Mouse (Mus musculus) embryonic facial prominence, embryonic 10.5 days (tissue): ENCODE measurements around the gene Alpi. TPM values are rescaled to one million over a fixed set of nuclear protein-coding genes. Genes with fewer than 3 reads are reported as not detected.

ENCODE experiments used
- DNase-seq: peaks from one replicate; pipeline ENCODE4 v3.0.0-alpha.2; 2017; ENCODE audit warnings: low spot score
- H3K27ac ChIP-seq: fragments of 300-500 bp; sonication (generic); replicated peaks from 2 replicates; pipeline ENCODE4 v1.5.1; 2016; ENCODE audit warnings: mild to moderate bottlenecking
- H3K27me3 ChIP-seq: fragments of 300-500 bp; sonication (generic); replicated peaks from 2 replicates; pipeline ENCODE4 v1.6.1; 2016; ENCODE audit warnings: low read depth, mild to moderate bottlenecking; ENCODE audit not compliant: poor library complexity, severe bottlenecking
- H3K36me3 ChIP-seq: fragments of 300-500 bp; sonication (generic); replicated peaks from 2 replicates; pipeline ENCODE4 v1.6.1; 2016; ENCODE audit warnings: mild to moderate bottlenecking, moderate library complexity
- H3K4me1 ChIP-seq: fragments of 300-500 bp; sonication (generic); 2 replicates; pipeline ENCODE4 v1.6.1; 2016
- H3K4me3 ChIP-seq: fragments of 300-500 bp; sonication (generic); 2 replicates; pipeline ENCODE4 v1.5.1; 2016; ENCODE audit warnings: mild to moderate bottlenecking, moderate library complexity
- H3K9me3 ChIP-seq: fragments of 300-500 bp; sonication (generic); 2 replicates; pipeline ENCODE4 v1.6.1; 2016; ENCODE audit warnings: mild to moderate bottlenecking
- WGBS: fragments of 180-500 bp; shearing (Covaris S2); methylation state at CpG from one replicate; pipeline ENCODE4 v1.1.7; 2016; 5-methylcytosine and 5-hydroxymethylcytosine counted together
- polyA plus RNA-seq: library from polyadenylated mRNA; unstranded; fragments of >200 nt; fragmentation: Nextera tagmentation; extraction: Ambion mirVana; gene quantifications from 2 replicates; pipeline ENCODE4 v1.2.1, GENCODE M21; 2016

Gene Alpi
- polyA plus RNA-seq, result not detected in 2 replicates

- DNase-seq, result no peak
Observed at GRCm38 (mm10) chr1:87101411-87101810, at the start of gene Alpi. TSS of gene Alpi (minus strand) at chr1:87101606.

GRCm38 (mm10) chr1:87149422-87149821, 48.0 kb upstream of the Alpi start:
- H3K4me3 ChIP-seq, result peak overlapping the region; percentile 21
- H3K9me3 ChIP-seq, result no peaks in the 10 kb centered on the region
- peaks cover 20% of the 10 kb centered on the region for H3K4me1 ChIP-seq
- peaks cover 70% of the 10 kb centered on the region for H3K27me3 ChIP-seq
- DNase-seq, result peak; percentile 52
- WGBS, result 23% methylated on average over 13 of the region's 13 CpGs
- no peak overlapping the region for H3K27ac ChIP-seq
- H3K36me3 ChIP-seq, result no peaks in the 10 kb centered on the region

More at GRCm38 (mm10) chr1:87101411-87101810, at the start of gene Alpi:
- WGBS, result 89% methylated on average over 1 of the region's 1 CpGs
- Histone ChIP-seq H3K36me3 (no peaks in the 10 kb centered on the region), H3K4me3 (no peak within 1 kb of the TSS), H3K4me1 (peaks cover 6% of the 10 kb centered on the region), H3K9me3 (no peaks in the 10 kb centered on the region), H3K27ac (no peak within 1 kb of the TSS), H3K27me3 (peaks cover 40% of the 10 kb centered on the region)

- H3K36me3 ChIP-seq, result no peaks in the 10 kb centered on the region
- no peak overlapping the region for H3K4me3 ChIP-seq
- peaks cover 7% of the 10 kb centered on the region; the same call in 1 of the 2 replicates for H3K27me3 ChIP-seq
- H3K27ac ChIP-seq, result no peak overlapping the region
- no peak for DNase-seq
- 84% methylated on average over 10 of the region's 10 CpGs for WGBS
- H3K9me3 ChIP-seq, result no peaks in the 10 kb centered on the region
- no peaks in the 10 kb centered on the region for H3K4me1 ChIP-seq
Observed at GRCm38 (mm10) chr1:87143141-87143540, 41.7 kb upstream of the Alpi start.

GRCm38 (mm10) chr1:87142456-87142855, 41.0 kb upstream of the Alpi start:
- DNase-seq, result no peak
- H3K27me3 ChIP-seq, result peaks cover under 1% of the 10 kb centered on the region; the same call in 1 of the 2 replicates
- no peaks in the 10 kb centered on the region for H3K4me1 ChIP-seq
- WGBS, result 83% methylated on average over 9 of the region's 9 CpGs
- no peaks in the 10 kb centered on the region for H3K9me3 ChIP-seq
- no peak overlapping the region for H3K4me3 ChIP-seq
- no peaks in the 10 kb centered on the region for H3K36me3 ChIP-seq
- no peak overlapping the region for H3K27ac ChIP-seq

GRCm38 (mm10) chr1:87141550-87141949, 40.1 kb upstream of the Alpi start:
- WGBS, result 77% methylated on average over 4 of the region's 4 CpGs
- H3K4me1 ChIP-seq, result no peaks in the 10 kb centered on the region

GRCm38 (mm10) chr1:87131803-87132202, 30.4 kb upstream of the Alpi start:
- no peaks in the 10 kb centered on the region for H3K9me3 ChIP-seq
- peaks cover 8% of the 10 kb centered on the region; the same call in 1 of the 2 replicates for H3K4me1 ChIP-seq
- WGBS, result 86% methylated on average over 4 of the region's 4 CpGs
- H3K4me3 ChIP-seq, result no peak overlapping the region
- peaks cover 32% of the 10 kb centered on the region for H3K27me3 ChIP-seq
- H3K27ac ChIP-seq, result no peak overlapping the region
- no peaks in the 10 kb centered on the region for H3K36me3 ChIP-seq
- no peak for DNase-seq

More at GRCm38 (mm10) chr1:87141550-87141949, 40.1 kb upstream of the Alpi start:
- Histone ChIP-seq H3K4me3 (no peak overlapping the region), H3K36me3 (no peaks in the 10 kb centered on the region), H3K9me3 (no peaks in the 10 kb centered on the region), H3K27me3 (no peaks in the 10 kb centered on the region; the same call in 1 of the 2 replicates), H3K27ac (no peak overlapping the region)
- no peak for DNase-seq

- peak; percentile 16 for DNase-seq
- 5% methylated on average over 43 of the region's 43 CpGs for WGBS
- peak overlapping the region; percentile 39 for H3K4me3 ChIP-seq
Observed at GRCm38 (mm10) chr1:87127206-87128030, 26.0 kb upstream of the Alpi start.

GRCm38 (mm10) chr1:87124673-87125072, 23.3 kb upstream of the Alpi start, which contains the start of gene Akp3:
TSS of gene Akp3 (plus strand) at chr1:87124973.
- H3K27me3 ChIP-seq, result peaks cover 56% of the 10 kb centered on the region
- H3K36me3 ChIP-seq, result no peaks in the 10 kb centered on the region
- 78% methylated on average over 6 of the region's 6 CpGs for WGBS
- no peaks in the 10 kb centered on the region for H3K9me3 ChIP-seq
- DNase-seq, result no peak
- H3K4me1 ChIP-seq, result peaks cover 11% of the 10 kb centered on the region; the same call in 1 of the 2 replicates
- no peak within 1 kb of the TSS for H3K4me3 ChIP-seq
- no peak within 1 kb of the TSS for H3K27ac ChIP-seq

More at GRCm38 (mm10) chr1:87127206-87128030, 26.0 kb upstream of the Alpi start:
- H3K9me3 ChIP-seq, result no peaks in the 10 kb centered on the region
- H3K27me3 ChIP-seq, result peaks cover 60% of the 10 kb centered on the region
- H3K4me1 ChIP-seq, result peaks cover 10% of the 10 kb centered on the region; the same call in 1 of the 2 replicates
- H3K27ac ChIP-seq, result no peak overlapping the region
- no peaks in the 10 kb centered on the region for H3K36me3 ChIP-seq

GRCm38 (mm10) chr1:87114784-87115183, 13.4 kb upstream of the Alpi start:
- no peak overlapping the region for H3K4me3 ChIP-seq
- no peak overlapping the region for H3K27ac ChIP-seq
- H3K4me1 ChIP-seq, result no peaks in the 10 kb centered on the region
- no peaks in the 10 kb centered on the region for H3K36me3 ChIP-seq
- 79% methylated on average over 1 of the region's 1 CpGs for WGBS
- no peaks in the 10 kb centered on the region for H3K9me3 ChIP-seq
- no peak for DNase-seq
- no peaks in the 10 kb centered on the region for H3K27me3 ChIP-seq

- no peaks in the 10 kb centered on the region for H3K4me1 ChIP-seq
- WGBS, result 34% methylated on average over 9 of the region's 9 CpGs
- H3K36me3 ChIP-seq, result no peaks in the 10 kb centered on the region
- no peak overlapping the region for H3K27ac ChIP-seq
- no peaks in the 10 kb centered on the region for H3K9me3 ChIP-seq
- DNase-seq, result peak; percentile 52
- H3K4me3 ChIP-seq, result no peak overlapping the region
- no peaks in the 10 kb centered on the region for H3K27me3 ChIP-seq
Observed at GRCm38 (mm10) chr1:87111719-87112354, 10.4 kb upstream of the Alpi start.

- H3K27me3 ChIP-seq, result no peaks in the 10 kb centered on the region
- no peaks in the 10 kb centered on the region for H3K36me3 ChIP-seq
- no peak overlapping the region for H3K27ac ChIP-seq
- WGBS, result 86% methylated on average over 4 of the region's 4 CpGs
- H3K4me3 ChIP-seq, result no peak overlapping the region
- H3K9me3 ChIP-seq, result no peaks in the 10 kb centered on the region
- DNase-seq, result no peak
- no peaks in the 10 kb centered on the region for H3K4me1 ChIP-seq
Observed at GRCm38 (mm10) chr1:87108564-87108963, 7.2 kb upstream of the Alpi start.

- WGBS, result 82% methylated on average over 8 of the region's 8 CpGs
- DNase-seq, result no peak
Observed at GRCm38 (mm10) chr1:87106536-87106935, 5.1 kb upstream of the Alpi start.

More at GRCm38 (mm10) chr1:87106536-87106935, 5.1 kb upstream of the Alpi start:
- Histone ChIP-seq H3K9me3 (no peaks in the 10 kb centered on the region), H3K27ac (no peak overlapping the region), H3K27me3 (no peaks in the 10 kb centered on the region), H3K4me3 (no peak overlapping the region), H3K4me1 (no peaks in the 10 kb centered on the region), H3K36me3 (no peaks in the 10 kb centered on the region)
